Mouse (Mus musculus) liver, postnatal 0 days (tissue): ENCODE measurements around the gene Cd6.

Experiments
- CTCF ChIP-seq: sonication (generic); IDR thresholded peaks from 2 replicates; pipeline ENCODE4 v1.5.1; 2016; ENCODE audit warnings: antibody characterized with exemption, low read depth
- EP300 ChIP-seq: IDR thresholded peaks from 2 replicates; pipeline ENCODE4 v1.6.1; 2016; ENCODE audit warnings: antibody characterized with exemption, low read depth, mild to moderate bottlenecking

DNA sequence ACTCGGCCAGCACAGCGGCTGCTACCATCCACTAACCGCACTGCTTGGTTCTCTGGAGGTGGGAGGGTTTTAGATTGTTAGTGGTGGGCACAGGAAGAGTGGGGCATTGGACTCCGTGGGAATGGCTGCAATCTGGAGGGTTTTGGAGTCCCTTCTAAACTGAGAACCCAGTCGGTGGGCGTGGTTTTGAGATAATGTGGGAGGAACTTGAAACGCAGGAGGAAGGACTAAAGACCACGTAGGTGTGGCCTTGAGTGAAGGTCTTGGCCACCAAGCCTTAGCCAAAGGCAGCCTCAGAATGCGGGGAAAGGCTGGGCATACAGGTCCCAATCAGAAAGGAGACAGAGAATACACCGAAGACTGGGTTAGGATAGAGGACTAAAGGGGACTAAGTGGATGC lies 31.3 kb downstream of the Cd6 start:
- TF ChIP-seq CTCF (no peak), EP300 (no peak)
